Mouse (Mus musculus): ENCODE measurements around the gene Vmn1r18. TPM values are rescaled to one million over a fixed set of nuclear protein-coding genes. Genes with fewer than 3 reads are reported as not detected.

The Vmn1r18 gene
- polyA plus RNA-seq (2014; fragmentation: Illumina TruSeq; extraction: RNeasy Lipid Tissue Mini Kit (QIAGEN cat#74804)) = not detected

GRCm38 (mm10) chr6:57395683-57396082 lies at the start of gene Vmn1r18:
TSS of gene Vmn1r18 (minus strand) at chr6:57395783.

GRCm38 (mm10) chr6:57428630-57429029 lies 33.0 kb upstream of the Vmn1r18 start, which contains the start of gene Vmn1r20:
TSS of gene Vmn1r20 (plus strand) at chr6:57428930.

GRCm38 (mm10) chr6:57403480-57403879 lies 7.9 kb upstream of the Vmn1r18 start, which contains the start of gene Vmn1r19:
TSS of gene Vmn1r19 (plus strand) at chr6:57403780.

DNA sequence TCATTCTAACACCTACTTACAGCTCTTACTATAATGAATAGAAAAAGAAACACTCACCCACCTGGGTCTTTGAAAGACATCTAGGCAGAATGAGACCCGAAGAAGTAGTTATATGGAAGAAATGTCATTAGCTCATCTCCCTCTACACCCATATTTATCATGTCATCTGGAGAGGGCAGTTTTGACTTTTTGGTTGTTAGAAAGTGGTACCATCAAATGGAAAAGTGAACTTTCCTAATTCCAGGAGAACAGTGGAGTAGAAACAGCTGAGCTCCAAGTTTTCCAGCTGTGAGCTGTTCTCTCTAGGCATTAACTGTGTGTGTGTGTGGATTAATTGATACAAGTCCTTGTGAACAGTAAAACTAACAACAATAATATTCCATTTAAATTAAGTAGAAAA lies 32.0 kb downstream of the Vmn1r18 start, which contains the start of gene Vmn1r17:
Gene Vmn1r17 (minus strand): TSS at position 101 of the 400 bp plus-strand sequence.

DNA sequence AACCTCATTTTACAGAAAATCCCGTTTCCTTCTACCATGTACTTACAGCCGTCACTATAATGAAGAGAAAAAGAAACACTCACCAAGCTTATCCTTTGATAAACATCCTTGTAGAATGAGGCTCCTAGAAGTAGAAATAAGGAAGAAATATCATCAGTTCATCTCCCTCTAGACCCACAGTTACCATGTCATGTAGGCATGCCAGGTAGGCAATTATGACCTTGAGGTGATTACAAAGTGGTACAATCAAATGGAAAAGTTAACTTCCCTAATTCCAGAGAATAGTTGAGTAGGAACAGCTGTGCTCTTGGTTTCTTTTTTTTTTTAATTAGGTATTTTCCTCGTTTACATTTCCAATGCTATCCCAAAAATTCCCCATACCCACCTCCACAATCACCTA lies 66.2 kb downstream of the Vmn1r18 start, which contains the start of gene Vmn1r16:
Gene Vmn1r16 (minus strand): TSS at position 101 of the 400 bp plus-strand sequence.

Other genes starting within 250 kb of the Vmn1r18 start
- not detected for gene Vmn1r12, start 238.9 kb downstream of the Vmn1r18 start, polyA plus RNA-seq (2014; fragmentation: Illumina TruSeq; extraction: RNeasy Lipid Tissue Mini Kit (QIAGEN cat#74804))
- gene Vmn1r13, start 192.5 kb downstream of the Vmn1r18 start, polyA plus RNA-seq (2014; fragmentation: Illumina TruSeq; extraction: RNeasy Lipid Tissue Mini Kit (QIAGEN cat#74804)) = not detected
- not detected for gene Vmn1r14, start 164.1 kb downstream of the Vmn1r18 start, polyA plus RNA-seq (2014; fragmentation: Illumina TruSeq; extraction: RNeasy Lipid Tissue Mini Kit (QIAGEN cat#74804))
- not detected for gene Vmn1r15, start 137.8 kb downstream of the Vmn1r18 start, polyA plus RNA-seq (2014; fragmentation: Illumina TruSeq; extraction: RNeasy Lipid Tissue Mini Kit (QIAGEN cat#74804))
- gene Vmn1r16, start 66.3 kb downstream of the Vmn1r18 start, polyA plus RNA-seq (2014; fragmentation: Illumina TruSeq; extraction: RNeasy Lipid Tissue Mini Kit (QIAGEN cat#74804)) = not detected
- gene Vmn1r17, start 32.1 kb downstream of the Vmn1r18 start, polyA plus RNA-seq (2014; fragmentation: Illumina TruSeq; extraction: RNeasy Lipid Tissue Mini Kit (QIAGEN cat#74804)) = not detected
- gene Vmn1r19, start 8.0 kb upstream of the Vmn1r18 start, polyA plus RNA-seq (2014; fragmentation: Illumina TruSeq; extraction: RNeasy Lipid Tissue Mini Kit (QIAGEN cat#74804)) = not detected
- gene Vmn1r20, start 33.1 kb upstream of the Vmn1r18 start, polyA plus RNA-seq (2014; fragmentation: Illumina TruSeq; extraction: RNeasy Lipid Tissue Mini Kit (QIAGEN cat#74804)) = not detected
- gene Ppm1k, start 139.7 kb upstream of the Vmn1r18 start, polyA plus RNA-seq (2014; fragmentation: Illumina TruSeq; extraction: RNeasy Lipid Tissue Mini Kit (QIAGEN cat#74804)) = 68.2 TPM
- 25.1 TPM for gene Herc6, start 185.2 kb upstream of the Vmn1r18 start, polyA plus RNA-seq (2014; fragmentation: Illumina TruSeq; extraction: RNeasy Lipid Tissue Mini Kit (QIAGEN cat#74804))

Measured in ovary, adult 10 weeks (tissue).